Mouse (Mus musculus) heart, adult 8-10 months (tissue): ENCODE results near the gene Rrp8. TPM values are rescaled to one million over a fixed set of nuclear protein-coding genes. Genes with fewer than 3 reads are reported as not detected.
"Not testable (repeated sequence)": the region's sequence is repeated elsewhere in the genome, so short reads cannot be mapped to it uniquely, and the experiment has no call there.

Source experiments
- DNase-seq: peaks from one replicate; pipeline ENCODE4 v3.0.0; 2022; ENCODE audit warnings: low spot score
- total RNA-seq, 4 experiments: library from RNA; stranded (reverse); gene quantifications; 2 replicates each; pipeline ENCODE4 v1.2.4; 2022

Gene Rrp8
- total RNA-seq, 4 experiments from 2014 or later: 8.8 to 10.4 (median 10.2) TPM

DNA sequence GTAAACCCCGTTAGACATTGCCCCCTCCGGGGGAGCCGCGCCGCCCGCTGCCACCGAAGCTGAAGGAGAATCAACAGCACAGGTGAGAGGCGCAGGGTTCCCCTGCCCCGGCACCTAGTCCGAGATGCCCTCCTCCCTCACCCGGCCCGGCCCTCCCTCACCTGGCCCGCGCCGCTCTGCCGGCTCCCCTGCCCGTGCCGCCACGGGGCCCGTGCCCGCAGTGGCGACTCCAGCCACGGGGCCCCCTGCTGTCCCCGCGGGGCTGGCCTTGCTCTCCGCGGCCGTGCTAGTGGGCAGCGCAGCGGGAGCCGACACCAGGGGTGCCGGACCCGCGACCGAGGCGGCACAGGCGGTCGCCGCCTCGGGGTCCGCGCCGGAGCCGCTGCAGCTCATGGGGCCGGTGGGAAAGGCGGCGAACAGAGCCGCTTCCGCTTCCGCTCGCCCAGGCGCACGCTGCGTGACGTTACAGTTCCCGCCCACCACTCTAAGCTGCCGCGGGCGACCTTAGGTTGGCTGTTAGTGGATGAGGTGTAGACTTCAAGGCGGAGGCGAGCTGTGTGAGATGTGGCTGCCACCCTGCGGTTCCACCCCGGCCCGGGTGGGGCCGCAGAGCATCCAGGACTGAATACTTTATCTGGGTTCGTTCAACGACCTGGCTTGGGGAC lies 6.9 kb upstream of the Rrp8 start, which contains the start of gene Taf10:
Gene Taf10 (minus strand): TSS at position 436 of the 665 bp plus-strand sequence.
- DNase-seq: peak; percentile 81

DNA sequence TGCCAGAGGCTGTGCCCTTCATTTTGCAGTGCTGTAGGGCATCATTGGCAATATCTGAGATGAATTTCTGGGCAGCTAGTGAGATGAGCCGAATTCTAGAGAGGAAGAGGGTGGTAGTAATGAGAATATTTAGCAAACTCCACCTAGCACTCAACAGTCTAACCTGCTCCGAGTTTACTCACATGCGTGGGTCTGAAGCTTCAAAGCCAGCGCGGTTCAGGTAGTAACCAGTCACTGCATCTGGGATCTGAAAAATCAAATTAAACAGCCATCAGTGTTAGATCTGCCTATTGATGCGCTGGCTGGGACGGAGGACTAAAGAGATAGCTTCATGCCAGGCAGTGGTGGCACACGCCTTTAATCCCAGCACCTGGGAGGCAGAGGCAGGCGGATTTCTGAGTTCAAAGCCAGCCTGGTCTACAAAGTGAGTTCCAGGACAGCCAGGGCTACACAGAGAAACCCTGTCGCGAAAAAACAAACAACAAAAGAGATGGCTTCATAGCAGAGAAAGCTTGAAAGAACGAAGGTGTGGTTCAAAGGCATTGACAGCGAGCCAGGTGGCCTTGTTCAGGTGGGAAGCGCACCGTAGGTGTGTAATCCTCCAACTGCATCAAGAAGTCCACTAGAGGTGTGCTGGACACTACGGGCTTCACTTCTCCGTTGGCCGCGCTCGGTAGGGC lies 6.2 kb upstream of the Rrp8 start:
- DNase-seq: not testable (repeated sequence)

DNA sequence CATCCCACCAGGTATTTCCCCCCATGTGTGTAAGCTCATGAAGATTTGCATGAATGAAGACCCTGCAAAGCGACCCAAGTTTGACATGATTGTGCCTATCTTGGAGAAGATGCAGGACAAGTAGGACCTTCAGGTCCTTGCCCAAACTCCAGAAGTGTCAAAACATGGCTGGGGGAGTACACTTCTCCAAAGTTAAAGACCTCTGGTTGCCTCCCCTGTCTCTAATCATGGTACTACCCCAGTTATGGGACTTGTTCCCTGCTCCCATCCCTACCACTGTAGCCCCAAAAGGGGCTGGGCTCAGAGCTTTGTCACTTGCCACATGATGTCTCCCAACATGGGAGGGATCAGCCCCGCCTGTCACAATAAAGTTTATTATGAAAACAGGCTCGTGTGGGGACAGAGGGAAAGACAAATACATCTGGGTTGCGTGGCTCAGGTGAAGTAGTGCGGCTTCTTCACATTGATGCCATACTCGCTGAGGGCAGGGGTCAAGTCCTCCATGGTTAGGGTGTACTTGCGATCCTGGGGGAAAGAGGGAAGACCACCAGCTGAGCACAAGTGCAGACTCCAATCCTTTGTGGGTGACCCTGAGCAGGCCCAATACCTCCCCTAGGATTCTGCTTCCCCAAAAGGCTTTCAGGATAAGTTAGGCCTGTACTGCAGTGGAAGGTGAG lies 5.5 kb upstream of the Rrp8 start:
- not testable (repeated sequence) for DNase-seq

DNA sequence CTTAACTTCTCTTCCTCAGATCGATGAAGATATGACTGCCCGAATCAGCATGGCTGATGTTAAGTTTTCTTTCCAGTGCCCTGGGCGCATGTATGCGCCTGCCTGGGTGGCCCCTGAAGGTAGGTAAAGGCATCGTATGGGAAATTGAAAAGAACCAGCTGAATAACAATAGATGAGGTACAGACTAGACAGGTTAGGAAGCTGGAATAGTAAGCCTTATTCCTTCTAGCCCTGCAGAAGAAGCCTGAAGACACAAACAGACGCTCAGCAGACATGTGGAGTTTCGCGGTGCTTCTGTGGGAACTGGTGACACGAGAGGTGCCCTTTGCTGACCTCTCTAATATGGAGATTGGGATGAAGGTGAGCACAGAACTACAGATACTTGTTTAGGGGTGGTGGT lies 4.8 kb upstream of the Rrp8 start:
- DNase-seq: no peak

DNA sequence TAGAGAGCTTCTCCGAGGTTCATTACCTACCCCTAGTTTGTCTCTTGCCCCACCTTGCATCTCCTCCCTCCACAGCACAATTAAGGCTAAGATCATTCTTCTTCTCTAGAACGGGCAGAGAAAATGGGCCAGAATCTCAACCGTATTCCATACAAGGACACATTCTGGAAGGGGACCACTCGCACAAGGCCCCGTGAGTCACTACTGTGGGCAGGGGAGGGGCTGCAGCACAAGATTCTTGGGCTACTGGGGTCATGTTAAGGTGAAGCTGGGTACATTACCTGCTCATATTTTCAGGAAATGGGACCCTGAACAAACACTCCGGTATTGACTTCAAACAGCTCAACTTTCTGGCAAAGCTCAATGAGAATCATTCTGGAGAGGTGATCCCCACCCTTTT lies 3.7 kb upstream of the Rrp8 start:
- DNase-seq: no peak

DNA sequence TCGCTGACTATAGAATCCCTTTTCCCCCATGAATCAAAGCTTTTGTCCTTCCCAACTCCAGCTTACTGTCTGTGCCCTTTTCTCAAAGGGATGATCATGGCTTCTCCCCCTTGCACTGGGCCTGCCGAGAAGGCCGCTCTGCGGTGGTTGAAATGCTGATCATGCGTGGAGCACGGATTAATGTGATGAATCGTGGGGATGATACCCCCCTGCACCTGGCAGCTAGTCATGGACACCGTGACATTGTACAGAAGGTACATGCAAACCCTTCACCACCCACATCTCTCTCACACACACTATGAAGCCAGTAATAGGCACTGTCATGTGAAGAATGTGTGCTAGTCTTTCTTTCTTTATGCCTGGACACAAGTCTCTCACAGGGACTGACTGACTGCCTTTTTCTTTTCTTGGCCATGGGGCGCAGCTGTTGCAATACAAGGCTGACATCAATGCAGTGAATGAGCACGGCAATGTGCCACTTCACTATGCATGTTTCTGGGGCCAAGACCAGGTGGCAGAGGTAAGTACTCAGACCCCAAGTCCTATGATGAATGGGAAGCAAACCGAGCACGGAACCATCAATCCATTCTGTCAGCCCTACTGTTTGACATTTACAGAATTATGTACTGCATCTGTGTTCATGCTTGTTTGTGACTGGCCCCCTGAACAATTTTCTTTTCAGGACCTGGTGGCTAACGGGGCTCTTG lies 3.1 kb upstream of the Rrp8 start:
- no peak for DNase-seq

DNA sequence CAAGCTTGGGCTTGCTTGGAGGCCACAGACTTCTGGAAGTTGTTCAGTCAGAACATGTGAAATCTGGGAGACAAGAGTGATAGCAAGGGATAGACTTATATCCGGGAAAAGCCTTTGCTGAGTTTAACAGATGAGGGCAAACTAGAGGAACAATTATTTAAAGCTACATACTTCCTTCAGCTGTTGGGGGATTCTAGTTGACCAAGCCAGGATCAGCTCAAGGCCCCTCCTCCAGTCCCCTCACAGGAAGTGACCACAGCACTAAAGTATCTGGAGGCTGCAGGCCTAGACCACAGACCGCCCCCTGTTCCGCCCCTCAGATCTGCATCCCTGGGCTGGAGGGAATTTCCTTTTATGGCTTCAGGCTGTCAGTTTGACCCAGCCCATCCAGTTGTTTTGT lies 1.8 kb upstream of the Rrp8 start:
- DNase-seq: peak; percentile 89

DNA sequence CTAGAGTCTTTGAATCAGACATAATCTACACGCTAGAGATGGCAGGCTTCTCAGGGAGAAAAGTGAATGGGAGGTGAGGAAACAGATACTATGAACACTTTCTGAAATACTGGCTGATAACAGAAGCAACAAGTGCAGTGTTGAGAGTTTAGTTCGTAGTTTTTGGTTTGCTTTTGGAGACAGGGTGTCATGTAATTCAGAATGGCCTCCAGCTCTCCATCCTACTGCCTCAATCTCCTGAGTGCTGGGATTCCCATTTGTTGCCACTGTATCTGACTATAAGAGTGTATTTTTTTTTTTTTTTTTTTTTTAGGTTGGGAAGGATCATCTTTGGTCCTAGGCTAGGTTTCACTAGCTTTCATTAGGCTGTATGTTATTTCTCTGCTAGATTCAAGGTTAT lies 1.1 kb upstream of the Rrp8 start:
- no peak for DNase-seq

DNA sequence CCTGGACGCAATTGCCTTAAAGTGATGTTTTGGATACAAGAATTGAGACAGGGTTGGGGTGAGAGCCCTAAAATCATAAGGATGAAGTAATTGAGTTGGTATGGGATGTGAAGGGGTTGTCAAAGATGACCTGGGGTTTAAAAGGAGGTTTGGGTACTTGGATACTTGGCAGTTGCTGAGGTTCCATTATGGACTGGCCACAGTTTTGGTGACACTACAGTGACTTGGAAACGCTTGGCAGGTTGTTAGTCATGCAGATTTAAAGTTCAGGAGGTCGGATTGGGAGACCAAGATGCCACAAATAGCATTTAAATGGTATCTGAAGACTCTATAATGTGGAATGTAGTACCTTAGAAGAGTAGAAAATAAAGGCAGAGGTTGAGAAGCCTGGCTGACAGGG lies 463 bp upstream of the Rrp8 start:
- no peak for DNase-seq

DNA sequence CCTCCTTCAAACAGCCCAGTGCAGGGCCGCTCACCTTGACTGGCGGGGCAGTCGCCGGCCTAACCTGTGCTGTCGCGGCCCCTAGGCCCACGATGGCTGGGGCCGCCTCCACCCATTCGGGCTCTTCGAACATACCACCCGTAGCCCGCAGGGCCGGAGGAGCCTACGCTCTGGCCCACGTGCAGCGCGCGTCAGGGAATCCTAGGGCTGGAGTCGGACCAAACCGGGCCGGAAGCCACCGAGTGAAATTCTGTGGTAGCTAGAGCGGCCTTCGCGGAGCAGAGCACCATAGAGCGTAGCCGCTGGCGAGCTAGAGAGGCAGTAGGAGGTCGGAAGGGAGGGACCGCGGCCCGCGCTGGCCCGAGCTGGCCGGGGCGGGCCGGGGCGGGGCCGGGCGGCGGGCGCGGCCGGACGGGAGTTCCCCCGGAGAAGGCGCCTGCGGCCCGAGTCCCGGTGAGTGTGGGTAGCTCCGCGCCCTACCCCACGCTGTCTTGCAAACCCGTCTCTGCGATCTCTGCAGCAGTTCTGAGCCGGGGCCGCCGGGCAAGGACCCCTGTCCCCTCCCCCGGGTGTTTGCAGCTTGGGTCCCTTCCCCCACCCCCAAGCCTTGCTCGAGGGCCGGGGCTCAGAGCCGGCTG lies 802 bp downstream of the Rrp8 start, which contains the start of gene Ilk:
Gene Ilk (plus strand): TSS at position 329 of the 638 bp plus-strand sequence.
- peak; percentile 96 for DNase-seq

DNA sequence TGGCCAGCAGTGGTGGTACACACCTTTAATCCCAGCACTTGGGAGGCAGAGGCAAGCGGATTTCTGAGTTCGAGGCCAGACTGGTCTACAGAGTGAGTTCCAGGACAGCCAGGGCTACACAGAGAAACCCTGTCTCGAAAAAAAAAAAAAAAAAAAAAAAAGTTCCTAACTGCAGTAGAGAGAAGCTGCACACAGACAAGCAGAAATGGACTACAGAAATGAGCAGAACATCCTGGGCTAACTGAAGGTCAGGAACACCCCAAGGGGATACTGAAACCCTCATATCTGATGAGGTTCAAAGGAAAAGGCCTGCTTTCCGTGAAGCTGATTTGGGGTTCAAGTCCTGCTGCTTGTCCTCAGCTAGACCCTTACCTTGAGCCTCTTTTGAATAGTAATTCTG lies 1.7 kb downstream of the Rrp8 start:
- not testable (repeated sequence) for DNase-seq

DNA sequence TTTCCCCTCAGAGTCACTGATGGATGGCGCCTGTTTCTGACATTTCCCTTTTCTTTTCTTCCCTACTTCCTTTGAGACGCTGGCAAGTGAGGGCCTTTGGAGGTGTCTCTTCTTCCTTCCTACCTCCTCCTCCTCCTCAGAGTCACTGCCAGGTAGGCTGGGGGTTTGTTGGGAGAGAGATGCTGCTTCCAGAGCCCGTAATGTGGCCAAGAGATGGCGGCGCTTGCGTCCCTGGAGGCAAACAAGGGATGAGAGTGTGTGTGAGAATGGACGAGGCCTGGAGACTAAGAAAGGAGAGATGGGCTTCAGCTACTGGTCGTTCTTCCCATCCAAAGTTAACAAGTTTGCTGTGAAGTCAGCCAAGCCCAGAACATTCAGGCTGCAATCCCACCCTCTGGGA lies 2.4 kb downstream of the Rrp8 start:
- DNase-seq: no peak

DNA sequence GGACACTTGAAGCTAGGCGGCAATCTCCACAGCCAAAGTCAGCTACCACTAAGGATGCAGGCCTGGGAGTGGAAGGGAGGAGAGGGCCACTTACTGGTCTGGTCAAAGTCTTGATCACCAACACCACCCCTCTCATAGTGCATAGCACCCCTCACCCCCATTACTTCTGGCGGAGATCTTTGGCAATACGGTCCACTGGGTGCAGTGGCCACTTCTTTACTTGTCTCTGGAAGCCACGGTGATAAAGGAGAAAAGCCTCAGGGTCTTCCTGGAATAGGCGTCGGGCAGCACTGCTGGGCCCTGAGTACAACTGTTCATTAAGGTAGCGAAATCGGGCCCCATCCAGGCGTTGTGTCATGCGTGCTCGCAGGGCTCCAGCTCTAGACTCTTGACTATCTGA lies 3.3 kb downstream of the Rrp8 start:
- DNase-seq: no peak

DNA sequence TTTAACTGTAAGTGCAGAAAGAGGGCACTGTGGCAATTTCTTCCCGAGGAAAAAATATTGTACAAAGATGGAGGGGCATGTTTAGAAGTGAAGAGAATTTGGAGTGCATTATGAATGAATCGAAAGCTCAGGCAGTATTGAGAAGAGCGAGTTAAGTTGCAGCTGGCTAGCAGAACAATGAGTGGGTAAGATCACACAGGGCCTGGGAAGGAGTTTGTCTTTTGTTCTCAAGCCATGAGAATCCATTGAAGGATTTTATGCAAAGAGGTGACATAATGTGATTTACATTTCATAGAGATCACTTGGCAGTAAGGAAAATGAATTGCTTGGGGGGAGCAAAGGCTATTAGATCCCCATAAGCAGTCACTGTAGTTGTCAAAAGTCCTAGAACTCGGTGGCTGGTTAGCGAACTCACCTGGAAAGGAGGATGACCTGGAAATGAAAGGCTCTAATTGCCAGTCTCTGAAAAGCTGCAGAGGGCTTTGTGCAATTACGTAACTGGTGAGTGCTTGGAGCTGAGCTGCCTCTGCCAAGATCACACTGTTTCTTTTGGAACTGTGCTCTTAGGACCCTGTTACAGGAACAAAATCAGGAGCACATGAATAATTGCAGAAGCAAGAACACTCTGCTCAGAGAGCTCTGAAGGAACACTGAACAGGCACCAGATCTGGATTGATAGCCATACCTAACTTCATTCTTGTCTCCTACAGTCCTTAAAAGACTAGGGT lies 8.3 kb downstream of the Rrp8 start:
- DNase-seq: no peak

DNA sequence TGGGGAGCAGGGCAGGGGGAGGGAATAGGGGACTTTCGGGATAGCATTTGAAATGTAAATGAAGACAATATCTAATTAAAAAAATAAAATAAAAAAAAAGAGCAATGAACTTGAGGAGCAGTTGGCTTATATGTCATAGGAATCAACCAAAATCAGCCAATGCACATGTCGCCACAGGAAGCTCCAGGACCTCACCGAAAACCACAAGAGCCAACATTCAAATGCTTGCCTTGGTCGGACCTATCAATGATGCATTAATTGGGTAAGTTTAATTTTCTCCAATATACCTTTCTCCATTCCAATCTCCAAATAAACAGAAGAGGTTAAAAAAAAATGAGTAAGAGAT lies 10.2 kb downstream of the Rrp8 start:
- DNase-seq: no peak

DNA sequence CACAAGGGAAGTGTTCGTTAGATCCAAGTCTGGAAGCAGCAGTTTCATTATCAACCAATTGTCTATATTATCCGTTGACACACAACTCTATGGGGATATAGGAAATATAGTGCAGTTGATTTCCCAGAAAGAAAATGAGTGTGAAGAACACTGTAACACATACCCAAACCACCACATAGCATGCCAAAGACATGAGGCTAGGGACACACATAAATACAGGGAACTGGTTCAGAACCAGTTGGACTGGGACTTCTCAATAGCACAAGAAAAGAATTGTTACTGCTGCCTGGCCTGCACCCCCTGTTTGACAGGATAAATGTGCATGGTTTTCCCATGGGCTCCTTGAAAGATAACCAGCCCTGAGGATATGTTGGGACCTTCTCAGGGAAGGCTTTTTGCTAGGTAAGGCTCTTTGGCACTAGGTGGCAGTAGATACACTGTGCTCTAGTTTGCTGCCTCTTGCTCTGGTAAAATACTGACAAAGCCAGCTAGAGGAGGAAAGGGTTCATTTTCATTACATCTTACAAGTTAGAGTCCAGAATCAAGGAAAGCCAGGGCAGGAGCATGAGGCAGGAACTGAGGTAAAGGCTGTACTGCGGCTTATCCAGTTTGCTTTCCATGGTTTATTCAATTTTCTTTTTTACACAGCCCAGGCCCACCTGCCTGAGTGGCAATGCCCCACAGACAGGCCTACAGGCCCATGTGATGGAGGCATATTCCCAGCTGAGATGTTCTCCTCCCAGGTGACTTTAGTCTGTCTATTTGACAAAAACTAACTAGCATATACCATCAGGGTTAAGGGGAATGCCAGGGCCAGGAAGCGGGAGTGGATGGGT lies 10.8 kb downstream of the Rrp8 start:
- DNase-seq: peak; percentile 75

DNA sequence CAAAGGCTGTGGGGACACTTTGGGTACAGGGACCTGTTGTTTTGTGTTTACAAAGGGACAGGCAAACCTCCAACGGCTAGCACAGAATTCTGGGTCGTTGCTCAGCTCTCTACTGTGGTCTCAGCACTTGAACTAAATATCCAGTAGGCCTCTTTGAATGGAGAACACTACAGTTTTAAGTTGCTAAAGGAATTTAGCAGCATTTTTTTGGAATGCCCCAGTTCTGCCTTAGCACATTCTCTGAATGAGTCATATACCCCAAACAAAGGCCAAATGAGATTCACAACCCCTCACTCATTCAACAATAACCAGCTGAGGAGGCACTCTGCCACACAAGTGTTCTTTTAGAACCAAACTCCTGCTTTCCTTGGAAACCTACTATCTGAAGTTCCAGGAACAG lies 15.3 kb downstream of the Rrp8 start:
- no peak for DNase-seq

DNA sequence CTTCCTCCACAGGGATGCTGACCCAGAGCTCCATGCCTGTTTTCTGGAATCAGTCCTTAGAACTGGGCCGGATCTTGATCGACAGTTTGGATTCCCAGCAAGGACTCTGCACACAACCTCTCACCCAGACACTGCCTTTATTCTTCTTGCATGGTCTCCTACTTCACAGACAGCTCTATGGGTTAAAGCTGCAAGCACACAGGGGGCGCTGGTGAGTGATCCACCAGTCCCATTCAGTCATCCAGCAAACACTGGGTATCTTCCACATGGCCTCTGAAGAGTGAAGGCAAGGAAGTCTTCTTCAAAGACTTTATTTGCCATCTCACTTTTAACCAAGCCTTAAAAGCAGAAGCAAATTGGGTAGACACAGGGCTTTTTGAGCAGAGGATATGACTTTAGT lies 21.8 kb downstream of the Rrp8 start:
- no peak for DNase-seq

DNA sequence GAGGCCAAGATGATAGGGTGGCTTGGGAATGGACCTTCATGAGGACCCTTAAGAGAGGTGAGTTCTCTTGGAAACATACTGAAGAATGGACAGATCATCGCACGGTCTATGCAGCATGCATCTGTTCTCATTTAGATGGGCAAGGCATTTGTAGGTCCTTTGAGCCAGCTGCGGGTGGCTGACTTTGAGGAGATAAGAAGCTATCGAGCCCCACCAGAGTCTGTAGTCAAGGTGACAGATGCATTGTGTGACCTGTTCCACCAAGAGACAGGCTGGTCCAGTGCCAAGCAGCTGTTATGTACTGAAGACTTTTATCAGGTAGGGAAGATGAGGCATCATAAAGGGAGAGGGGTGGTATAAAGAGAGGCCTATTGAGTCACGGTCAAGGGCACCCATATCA lies 28.5 kb downstream of the Rrp8 start:
- no peak for DNase-seq

DNA sequence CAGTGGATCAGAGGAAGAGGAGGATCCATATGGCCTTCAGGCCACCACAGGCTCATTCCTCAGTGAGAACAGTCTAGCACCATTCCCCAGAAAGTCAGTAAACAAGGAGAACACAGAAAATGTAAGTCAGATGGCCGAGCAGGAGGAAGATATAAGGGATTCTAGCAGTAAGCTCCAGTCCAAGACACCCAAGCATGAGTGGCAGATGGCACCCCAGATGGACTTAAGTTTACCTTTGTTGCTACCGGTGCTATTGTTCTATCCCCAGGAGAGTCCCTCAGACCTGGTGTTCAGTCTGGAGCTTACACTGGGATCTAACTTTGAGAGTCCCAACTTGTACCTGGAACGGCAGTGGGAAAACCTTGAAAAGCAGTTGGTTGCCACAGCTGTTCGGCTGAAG lies 33.4 kb downstream of the Rrp8 start:
- DNase-seq: no peak
